In genomic region chr7:99449063-99449462, GRCm38 (mm10) we compare ENCODE assay signal across 12 mouse cellular contexts. TPM values are rescaled to one million over a fixed set of nuclear protein-coding genes. Genes with fewer than 3 reads are reported as not detected.
DNase-seq lines count a peak whose midpoint lies in the region; ATAC-seq lines count a peak whose summit lies in the region.
"Had no signal": no experiment of that assay in that cellular context is flagged by ENCODE, and none has a peak within 500 bp of the region (broad histone marks: within the 10 kb centered on the region; RNA-seq: fewer than 3 reads in every experiment).

No protein-coding gene starts in this region.

- no peak overlapping the region for H3K4me2 ChIP-seq in neural tube, embryonic 12.5 days (replicated peaks)
- H3K4me2 ChIP-seq: heart, embryonic 13.5 days; liver, embryonic 13.5 days had no signal

- 68% methylated on average over 8 of the region's 8 CpGs for WGBS in hindbrain, embryonic 10.5 days
- 53% methylated on average over 8 of the region's 8 CpGs for WGBS in neural tube, embryonic 12.5 days

- DNase-seq in CD4-positive, CD25-positive, alpha-beta regulatory T cell, adult 2 months (ENCODE audit: low read depth, low spot score), result peak; percentile 59
- peak; percentile 36 for DNase-seq in T-cell, adult 2 months (ENCODE audit: low spot score)
- DNase-seq in hindbrain, embryonic 10.5 days (ENCODE audit: low spot score), result no peak
- DNase-seq in gastrocnemius, postnatal 10 days, result no peak
- no peak for DNase-seq in lung, postnatal 4 days
- no peak for DNase-seq in layer of hippocampus, adult 8-10 months (ENCODE audit: low spot score in 2 of 2)
- DNase-seq: kidney, adult 9 months; liver, embryonic 13.5 days had no signal

- H3K27me3 ChIP-seq in hindbrain, embryonic 10.5 days (ENCODE audit: insufficient read depth, poor library complexity, severe bottlenecking), result peaks cover 2% of the 10 kb centered on the region; the same call in 1 of the 2 replicates
- H3K27me3 ChIP-seq in neural tube, embryonic 12.5 days (replicated peaks), result no peaks in the 10 kb centered on the region
- H3K27me3 ChIP-seq: heart, embryonic 13.5 days; liver, embryonic 13.5 days had no signal

- H3K9me3 ChIP-seq in hindbrain, embryonic 10.5 days, result no peaks in the 10 kb centered on the region
- H3K9me3 ChIP-seq in neural tube, embryonic 12.5 days, result no peaks in the 10 kb centered on the region
- H3K9me3 ChIP-seq: heart, embryonic 13.5 days; liver, embryonic 13.5 days had no signal

- peaks cover 75% of the 10 kb centered on the region for H3K4me1 ChIP-seq in hindbrain, embryonic 10.5 days (replicated peaks)
- H3K4me1 ChIP-seq in neural tube, embryonic 12.5 days, result peaks cover 25% of the 10 kb centered on the region
- H3K4me1 ChIP-seq: liver, embryonic 13.5 days had no signal

- peaks cover 16% of the 10 kb centered on the region for H3K36me3 ChIP-seq in hindbrain, embryonic 10.5 days
- no peaks in the 10 kb centered on the region; the same call in 1 of the 2 replicates for H3K36me3 ChIP-seq in neural tube, embryonic 12.5 days
- H3K36me3 ChIP-seq: liver, embryonic 13.5 days had no signal

- ATAC-seq in neural tube, embryonic 12.5 days (ENCODE audit: low FRiP score, low read depth), result no peak
- no peak for ATAC-seq in megakaryocyte-erythroid progenitor cell, adult 5-6 weeks (replicated peaks; ENCODE audit: low FRiP score, low TSS enrichment, poor library complexity, severe bottlenecking)

- H3K9ac ChIP-seq in neural tube, embryonic 12.5 days, result no peak overlapping the region
- H3K9ac ChIP-seq: heart, embryonic 13.5 days; liver, embryonic 13.5 days had no signal

- H3K27ac ChIP-seq in hindbrain, embryonic 10.5 days, result peak overlapping the region; percentile 79
- 0 out of 2 replicates have a peak overlapping the region, but pooled peaks have one; percentile 21 for H3K27ac ChIP-seq in neural tube, embryonic 12.5 days
- H3K27ac ChIP-seq: heart, embryonic 13.5 days; left cerebral cortex, adult 2 months; liver, embryonic 13.5 days had no signal

- no peak overlapping the region for H3K4me3 ChIP-seq in hindbrain, embryonic 10.5 days
- no peak overlapping the region for H3K4me3 ChIP-seq in neural tube, embryonic 12.5 days
- H3K4me3 ChIP-seq: heart, embryonic 13.5 days; left cerebral cortex, adult 2 months; liver, embryonic 13.5 days had no signal

RNA-seq across cellular contexts. Expression of gene Klhl35, which starts 16.7 kb away (rescaled TPM):
- 5.9 and 24.4 TPM in 2 replicates for polyA plus RNA-seq in hindbrain, embryonic 10.5 days (2016; fragmentation: Nextera tagmentation; extraction: Ambion mirVana)
- 41.1 and 46.9 TPM in 2 replicates for polyA plus RNA-seq in neural tube, embryonic 12.5 days (2016; fragmentation: Nextera tagmentation; extraction: Ambion mirVana)
- under 1 TPM; 0.14 to 0.38 TPM for total RNA-seq in gastrocnemius, postnatal 10 days (2021)
- total RNA-seq in megakaryocyte-erythroid progenitor cell, adult 5-6 weeks (2014; fragmentation: Nextera tagmentation), result 2.1 TPM in 1 of 2 replicates, not detected in the other
- total RNA-seq in megakaryocyte-erythroid progenitor cell, adult 5-6 weeks (2017), result 0.65 TPM in 1 of 2 replicates, not detected in the other
- 1 to 10 TPM; 1.2 to 4.2 (median 2.5) TPM for total RNA-seq in layer of hippocampus, adult 8-10 months (2022)

RNA-seq across cellular contexts. Expression of gene Rps3, which starts 34.5 kb away (rescaled TPM):
- polyA plus RNA-seq in hindbrain, embryonic 10.5 days (2016; fragmentation: Nextera tagmentation; extraction: Ambion mirVana), result 680 and 779 TPM in 2 replicates
- 536 and 541 TPM in 2 replicates for polyA plus RNA-seq in neural tube, embryonic 12.5 days (2016; fragmentation: Nextera tagmentation; extraction: Ambion mirVana)
- 100 to 1,000 TPM; 362 to 382 TPM for total RNA-seq in gastrocnemius, postnatal 10 days (2021)
- 1,003 and 1,349 TPM in 2 replicates for total RNA-seq in megakaryocyte-erythroid progenitor cell, adult 5-6 weeks (2014; fragmentation: Nextera tagmentation)
- total RNA-seq in megakaryocyte-erythroid progenitor cell, adult 5-6 weeks (2017), result 1,982 and 2,496 TPM in 2 replicates
- 100 to 1,000 TPM; 222 to 342 (median 280) TPM for total RNA-seq in layer of hippocampus, adult 8-10 months (2022)

Comparison
In these comparisons a context has a peak if more than half of its experiments do, and no peak if none do; other contexts are left out.
1. DNase-seq: peak in CD4-positive, CD25-positive, alpha-beta regulatory T cell, adult 2 months (single experiment) and T-cell, adult 2 months (single experiment); none in hindbrain, embryonic 10.5 days (single experiment), gastrocnemius, postnatal 10 days (single experiment), lung, postnatal 4 days (0 of 2) and layer of hippocampus, adult 8-10 months (0 of 2).